Mouse (Mus musculus) brain, embryonic 14.5 days (tissue): ENCODE data around the gene Lrrc8c.

Experiments used
- CTCF ChIP-seq: fragments of 200-500 bp; IDR thresholded peaks from 2 replicates; pipeline ENCODE4 v1.5.1; 2012; ENCODE audit warnings: inconsistent platforms, mild to moderate bottlenecking, moderate library complexity, borderline replicate concordance; ENCODE audit not compliant: insufficient read depth, insufficient read length; ENCODE audit errors: extremely low read depth
- POLR2A ChIP-seq: fragments of 200-500 bp; IDR thresholded peaks from 2 replicates; pipeline ENCODE4 v1.6.1; 2012; ENCODE audit warnings: mild to moderate bottlenecking, inconsistent platforms, borderline replicate concordance; ENCODE audit not compliant: poor library complexity, insufficient read depth, insufficient read length, severe bottlenecking; ENCODE audit errors: extremely low read depth

DNA sequence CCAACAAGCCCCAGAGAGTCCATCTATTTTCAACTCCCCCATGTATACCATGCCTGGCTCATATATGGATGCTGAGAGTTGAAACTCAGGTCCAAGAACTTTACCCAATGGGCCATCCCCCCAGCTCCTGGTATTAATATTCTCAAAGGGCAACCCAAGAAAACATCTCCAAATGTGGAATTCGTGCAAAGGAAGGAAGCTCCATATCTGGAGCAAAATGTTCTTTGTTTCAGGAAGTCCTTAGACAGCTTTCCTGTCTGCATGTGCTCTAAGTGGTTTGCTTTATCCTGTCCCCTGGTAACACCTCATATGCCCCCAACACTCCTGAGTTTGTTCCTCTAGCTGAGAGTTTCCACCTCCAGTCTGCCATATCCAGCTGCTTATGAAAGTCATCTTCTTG lies 32.6 kb downstream of the Lrrc8c start:
- TF ChIP-seq POLR2A = no peak
- TF ChIP-seq CTCF = no peak
